Mouse (Mus musculus) layer of hippocampus, postnatal 36 days (tissue): ENCODE measurements at regions not wholly inside any gene's neighbourhood (a gene's known extent, or its start where the extent isn't known, plus 50 kb on each side); places are given as distances from the start of the nearest gene placed in this dataset.

ENCODE experiments used
- DNase-seq, 2 experiments: peaks; one replicate each; pipeline ENCODE4 v3.0.0; 2022
- microRNA-seq, 2 experiments: library from miRNA; unstranded; fragments of <30 nt; microRNA quantifications; one replicate each; pipeline ENCODE4 v1.2.0; 2021

DNA sequence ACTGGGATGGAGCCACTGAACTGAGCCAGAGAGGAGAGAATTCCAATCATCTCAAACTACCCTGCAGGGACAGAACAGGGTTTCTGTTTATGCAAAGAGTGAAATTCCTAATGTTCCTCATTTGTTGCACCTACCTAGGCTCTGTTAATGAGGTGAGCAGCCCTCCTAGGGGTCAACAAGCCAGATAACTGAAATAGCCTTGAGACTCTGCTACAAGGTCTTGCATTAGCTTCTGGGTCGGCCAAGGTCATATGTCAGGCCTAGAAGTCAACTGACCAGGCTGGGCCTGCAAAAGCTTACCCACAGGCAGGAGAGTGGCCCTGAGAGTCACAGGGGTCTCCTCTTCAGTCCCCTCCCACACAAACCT lies 491.4 kb downstream of the Prss52 start:
- peak in 1 of 2 experiments; percentile 18 for DNase-seq

- no peak for DNase-seq
Observed at GRCm38 (mm10) chr14:64595891-64596290, 491.8 kb downstream of the Prss52 start.

DNA sequence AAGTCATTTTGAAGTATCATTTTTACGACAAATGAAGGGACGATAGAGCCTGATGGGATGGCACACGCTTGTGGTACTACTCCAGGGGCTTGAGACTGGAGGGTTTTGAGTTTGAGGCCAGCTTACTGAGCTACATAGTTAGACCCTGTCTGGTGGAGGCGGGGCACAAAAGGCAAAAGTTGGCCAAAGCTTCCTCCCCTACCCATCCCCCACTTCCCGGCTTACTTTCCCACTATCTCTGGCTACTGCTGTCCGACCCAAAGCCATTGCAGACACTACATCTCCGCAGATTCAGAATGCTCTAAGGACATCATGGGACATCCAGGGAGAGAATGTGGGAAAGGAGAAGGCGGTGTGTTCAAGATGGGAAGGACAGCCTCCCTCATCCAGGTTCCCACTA lies 493.1 kb downstream of the Prss52 start:
- no peak for DNase-seq

Small RNAs in the stretch of these regions (microRNA-seq; reads per million reads assigned to microRNA genes)
- gene Mir124a-1 (1.7 to 2.4 reads per million in 2 experiments), gene Mir3078 (11.3 to 11.4 reads per million in 2 experiments)
